Mouse (Mus musculus): ENCODE measurements around the gene Raver2. TPM values are rescaled to one million over a fixed set of nuclear protein-coding genes. Genes with fewer than 3 reads are reported as not detected.

Gene Raver2
- polyA plus RNA-seq, 2 experiments = 0.25 to 0.31 TPM

- H3K9ac ChIP-seq (replicated peaks) = no peak overlapping the region
- ATAC-seq (ENCODE audit: insufficient read depth) = no peak
- H3K36me3 ChIP-seq (replicated peaks; ENCODE audit: control insufficient read depth, insufficient read depth, low read depth) = peaks cover 34% of the 10 kb centered on the region
- H3K4me1 ChIP-seq (replicated peaks; ENCODE audit: control insufficient read depth in 2 of 2, insufficient read depth in 2 of 2, low read length in 1 of 2) = peaks cover 5 to 18% of the 10 kb centered on the region in 2 experiments
- H3K4me3 ChIP-seq (ENCODE audit: insufficient read depth in 1 of 2, low read depth in 2 of 2, low read length in 2 of 2) = no peak overlapping the region
- H3K27ac ChIP-seq = no peak overlapping the region
- no peaks in the 10 kb centered on the region for H3K9me3 ChIP-seq (ENCODE audit: control insufficient read depth, low read length)
- WGBS (ENCODE audit: insufficient replicate concordance) = 81% methylated on average over 3 of the region's 3 CpGs
- H3K27me3 ChIP-seq (ENCODE audit: control insufficient read depth, insufficient read depth, low read length) = no peaks in the 10 kb centered on the region
- DNase-seq (ENCODE audit: low read depth in 3 of 3, low spot score in 3 of 3) = no peak
- TF ChIP-seq CTCF (IDR thresholded peaks at IDR 0.05; ENCODE audit: low read depth) (no peak), EP300 (IDR thresholded peaks at IDR 0.05; ENCODE audit: low read depth) (no peak)
- H3K4me2 ChIP-seq (ENCODE audit: low read depth) = no peak overlapping the region
These were observed 109.0 kb downstream of the Raver2 start for GRCm38 (mm10) chr4:101177796-101178195.

GRCm38 (mm10) chr4:101179076-101179475 is 110.3 kb downstream of the Raver2 start:
- H3K36me3 ChIP-seq (replicated peaks; ENCODE audit: control insufficient read depth, insufficient read depth, low read depth) = peaks cover 33% of the 10 kb centered on the region
- no peak for TF ChIP-seq EP300 (IDR thresholded peaks at IDR 0.05; ENCODE audit: low read depth)
- TF ChIP-seq CTCF (IDR thresholded peaks at IDR 0.05; ENCODE audit: low read depth) = no peak
- no peaks in the 10 kb centered on the region for H3K27me3 ChIP-seq (ENCODE audit: control insufficient read depth, insufficient read depth, low read length)
- DNase-seq (ENCODE audit: low read depth in 3 of 3, low spot score in 3 of 3) (no peak), ATAC-seq (ENCODE audit: insufficient read depth) (no peak)
- H3K27ac ChIP-seq = no peak overlapping the region
- 67% methylated on average over 5 of the region's 5 CpGs for WGBS (ENCODE audit: insufficient replicate concordance)
- H3K9me3 ChIP-seq (ENCODE audit: control insufficient read depth, low read length) = no peaks in the 10 kb centered on the region
- H3K9ac ChIP-seq (replicated peaks) = no peak overlapping the region
- H3K4me1 ChIP-seq (replicated peaks; ENCODE audit: control insufficient read depth in 2 of 2, insufficient read depth in 2 of 2, low read length in 1 of 2) = peaks cover 5 to 16% of the 10 kb centered on the region in 2 experiments
- H3K4me2 ChIP-seq (ENCODE audit: low read depth) = no peak overlapping the region
- no peak overlapping the region for H3K4me3 ChIP-seq (ENCODE audit: insufficient read depth in 1 of 2, low read depth in 2 of 2, low read length in 2 of 2)

- 22% methylated on average over 6 of the region's 6 CpGs for WGBS (ENCODE audit: insufficient replicate concordance)
- Histone ChIP-seq H3K4me2 (ENCODE audit: low read depth) (no peak overlapping the region), H3K9ac (replicated peaks) (no peak overlapping the region), H3K4me3 (ENCODE audit: insufficient read depth in 1 of 2, low read depth in 2 of 2, low read length in 2 of 2) (no peak overlapping the region), H3K36me3 (replicated peaks; ENCODE audit: control insufficient read depth, insufficient read depth, low read depth) (peaks cover 29% of the 10 kb centered on the region), H3K27ac (no peak overlapping the region), H3K9me3 (ENCODE audit: control insufficient read depth, low read length) (no peaks in the 10 kb centered on the region), H3K27me3 (ENCODE audit: control insufficient read depth, insufficient read depth, low read length) (no peaks in the 10 kb centered on the region), H3K4me1 (replicated peaks; ENCODE audit: control insufficient read depth in 2 of 2, insufficient read depth in 2 of 2, low read length in 1 of 2) (peaks cover 5 to 15% of the 10 kb centered on the region in 2 experiments)
- no peak; the same call in 1 of the 2 replicates for ATAC-seq (ENCODE audit: insufficient read depth)
- TF ChIP-seq CTCF (IDR thresholded peaks at IDR 0.05; ENCODE audit: low read depth) (no peak), EP300 (IDR thresholded peaks at IDR 0.05; ENCODE audit: low read depth) (no peak)
- no peak for DNase-seq (ENCODE audit: low read depth in 3 of 3, low spot score in 3 of 3)
These were observed 111.1 kb downstream of the Raver2 start for GRCm38 (mm10) chr4:101179836-101180235.

GRCm38 (mm10) chr4:101180681-101181080 is 111.9 kb downstream of the Raver2 start:
- peaks cover 24% of the 10 kb centered on the region for H3K36me3 ChIP-seq (replicated peaks; ENCODE audit: control insufficient read depth, insufficient read depth, low read depth)
- H3K4me3 ChIP-seq (ENCODE audit: insufficient read depth in 1 of 2, low read depth in 2 of 2, low read length in 2 of 2) = no peak overlapping the region
- WGBS (ENCODE audit: insufficient replicate concordance) = 82% methylated on average over 5 of the region's 5 CpGs
- DNase-seq (ENCODE audit: low read depth in 3 of 3, low spot score in 3 of 3) = no peak
- no peak overlapping the region for H3K9ac ChIP-seq (replicated peaks)
- no peaks in the 10 kb centered on the region for H3K27me3 ChIP-seq (ENCODE audit: control insufficient read depth, insufficient read depth, low read length)
- no peaks in the 10 kb centered on the region for H3K9me3 ChIP-seq (ENCODE audit: control insufficient read depth, low read length)
- TF ChIP-seq EP300 (IDR thresholded peaks at IDR 0.05; ENCODE audit: low read depth) = no peak
- no peak for TF ChIP-seq CTCF (IDR thresholded peaks at IDR 0.05; ENCODE audit: low read depth)
- no peak overlapping the region for H3K27ac ChIP-seq
- H3K4me1 ChIP-seq (replicated peaks; ENCODE audit: control insufficient read depth in 2 of 2, insufficient read depth in 2 of 2, low read length in 1 of 2) = peaks cover 5 to 16% of the 10 kb centered on the region in 2 experiments
- no peak for ATAC-seq (ENCODE audit: insufficient read depth)
- no peak overlapping the region for H3K4me2 ChIP-seq (ENCODE audit: low read depth)

- Histone ChIP-seq H3K9me3 (ENCODE audit: control insufficient read depth, low read length) (no peaks in the 10 kb centered on the region), H3K4me1 (replicated peaks; ENCODE audit: control insufficient read depth in 2 of 2, insufficient read depth in 2 of 2, low read length in 1 of 2) (peaks cover 0 to 20% of the 10 kb centered on the region in 2 experiments; a peak in 3 of 4 replicates), H3K4me3 (ENCODE audit: insufficient read depth in 1 of 2, low read depth in 2 of 2, low read length in 2 of 2) (no peak overlapping the region), H3K36me3 (replicated peaks; ENCODE audit: control insufficient read depth, insufficient read depth, low read depth) (peaks cover 14% of the 10 kb centered on the region), H3K4me2 (ENCODE audit: low read depth) (no peak overlapping the region), H3K27ac (no peak overlapping the region), H3K27me3 (ENCODE audit: control insufficient read depth, insufficient read depth, low read length) (no peaks in the 10 kb centered on the region), H3K9ac (replicated peaks) (no peak overlapping the region)
- ATAC-seq (ENCODE audit: insufficient read depth) (no peak; the same call in 1 of the 2 replicates), DNase-seq (ENCODE audit: low read depth in 3 of 3, low spot score in 3 of 3) (no peak)
- WGBS (ENCODE audit: insufficient replicate concordance) = 33% methylated on average over 9 of the region's 9 CpGs
- TF ChIP-seq CTCF (IDR thresholded peaks at IDR 0.05; ENCODE audit: low read depth) = no peak
- TF ChIP-seq EP300 (IDR thresholded peaks at IDR 0.05; ENCODE audit: low read depth) = no peak
These were observed 113.8 kb downstream of the Raver2 start for GRCm38 (mm10) chr4:101182603-101183011.

Measured in liver, embryonic 14.5 days (tissue).